Mouse (Mus musculus): ENCODE measurements at regions not wholly inside any gene's neighbourhood (a gene's known extent, or its start where the extent isn't known, plus 50 kb on each side); places are given as distances from the start of the nearest gene placed in this dataset.

GRCm38 (mm10) chr15:61599734-61600133 is 676.9 kb upstream of the A1bg start:
- 62% methylated on average over 6 of the region's 6 CpGs for WGBS
- Histone ChIP-seq H3K27me3 (ENCODE audit: control insufficient read depth, insufficient read depth, low read length) (no peaks in the 10 kb centered on the region), H3K4me3 (ENCODE audit: low read depth, low read length) (no peak overlapping the region), H3K4me2 (ENCODE audit: low read depth, low read length, severe bottlenecking) (no peak overlapping the region), H3K9me3 (ENCODE audit: control insufficient read depth, low read length) (no peaks in the 10 kb centered on the region), H3K4me1 (replicated peaks; ENCODE audit: control insufficient read depth, insufficient read depth, low read length) (no peaks in the 10 kb centered on the region), H3K27ac (ENCODE audit: low read depth, low read length) (no peak overlapping the region), H3K9ac (ENCODE audit: low read length) (no peak overlapping the region), H3K36me3 (ENCODE audit: control insufficient read depth, insufficient read depth, low read length) (no peaks in the 10 kb centered on the region)
- no peak for DNase-seq (ENCODE audit: low spot score)
- no peak for ATAC-seq (replicated peaks; ENCODE audit: low FRiP score)

- Histone ChIP-seq H3K4me2 (ENCODE audit: low read depth, low read length, severe bottlenecking) (no peak overlapping the region), H3K4me3 (ENCODE audit: low read depth, low read length) (no peak overlapping the region), H3K9ac (ENCODE audit: low read length) (no peak overlapping the region), H3K9me3 (ENCODE audit: control insufficient read depth, low read length) (no peaks in the 10 kb centered on the region), H3K27ac (ENCODE audit: low read depth, low read length) (no peak overlapping the region), H3K4me1 (replicated peaks; ENCODE audit: control insufficient read depth, insufficient read depth, low read length) (no peaks in the 10 kb centered on the region), H3K36me3 (ENCODE audit: control insufficient read depth, insufficient read depth, low read length) (no peaks in the 10 kb centered on the region), H3K27me3 (ENCODE audit: control insufficient read depth, insufficient read depth, low read length) (no peaks in the 10 kb centered on the region)
- ATAC-seq (replicated peaks; ENCODE audit: low FRiP score) (no peak), DNase-seq (ENCODE audit: low spot score) (no peak)
- WGBS: 77% methylated on average over 4 of the region's 4 CpGs
Observed at GRCm38 (mm10) chr15:61596318-61596717, 673.5 kb upstream of the A1bg start.

DNA sequence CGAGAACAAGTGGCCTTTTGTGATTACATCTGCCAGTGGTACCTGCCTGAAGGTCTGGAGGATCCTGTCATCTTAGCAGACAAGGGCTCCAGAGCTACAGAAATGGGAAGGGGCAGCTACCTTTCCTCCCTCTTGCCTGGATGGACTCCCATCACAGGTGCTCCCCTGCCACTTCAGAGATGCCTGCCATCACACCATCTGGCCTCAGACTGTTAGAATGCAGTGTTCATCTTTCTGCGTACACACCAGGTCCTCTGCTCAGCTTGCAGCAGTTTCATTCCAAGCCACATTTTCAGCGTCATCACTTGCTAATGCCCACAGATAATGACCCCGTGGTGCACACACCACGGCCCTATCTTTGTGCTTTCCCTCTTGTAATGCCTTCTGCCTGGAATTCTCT is 666.1 kb upstream of the A1bg start:
- no peak overlapping the region for H3K9ac ChIP-seq (ENCODE audit: low read length)
- no peaks in the 10 kb centered on the region for H3K36me3 ChIP-seq (ENCODE audit: control insufficient read depth, insufficient read depth, low read length)
- WGBS: 89% methylated on average over 5 of the region's 5 CpGs
- H3K9me3 ChIP-seq (ENCODE audit: control insufficient read depth, low read length): no peaks in the 10 kb centered on the region
- DNase-seq (ENCODE audit: low spot score) (no peak), ATAC-seq (replicated peaks; ENCODE audit: low FRiP score) (no peak)
- no peaks in the 10 kb centered on the region for H3K27me3 ChIP-seq (ENCODE audit: control insufficient read depth, insufficient read depth, low read length)
- no peak overlapping the region for H3K4me2 ChIP-seq (ENCODE audit: low read depth, low read length, severe bottlenecking)
- H3K4me3 ChIP-seq (ENCODE audit: low read depth, low read length): no peak overlapping the region
- H3K4me1 ChIP-seq (replicated peaks; ENCODE audit: control insufficient read depth, insufficient read depth, low read length): no peaks in the 10 kb centered on the region
- no peak overlapping the region for H3K27ac ChIP-seq (ENCODE audit: low read depth, low read length)

DNA sequence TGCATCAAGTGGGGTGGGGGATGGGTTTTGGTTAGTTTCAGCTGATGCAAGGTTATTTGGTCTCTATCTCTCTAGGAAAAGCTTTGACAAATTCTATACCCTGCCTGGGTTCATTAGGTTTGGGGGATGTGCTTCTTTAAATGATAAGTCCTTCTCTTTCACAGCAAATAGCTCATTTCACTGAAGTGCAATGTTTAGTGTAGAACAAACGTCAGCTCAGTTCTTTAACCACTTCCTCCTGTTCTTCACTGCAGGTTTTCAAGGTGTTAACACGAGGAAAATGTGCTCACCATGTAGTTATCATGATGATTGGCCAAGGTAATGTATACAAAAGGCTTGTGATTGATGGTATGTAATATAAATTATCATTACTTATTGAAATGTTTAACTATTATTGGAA is 659.5 kb upstream of the A1bg start:
- Histone ChIP-seq H3K36me3 (ENCODE audit: control insufficient read depth, insufficient read depth, low read length) (no peaks in the 10 kb centered on the region), H3K9me3 (ENCODE audit: control insufficient read depth, low read length) (no peaks in the 10 kb centered on the region), H3K9ac (ENCODE audit: low read length) (no peak overlapping the region), H3K27me3 (ENCODE audit: control insufficient read depth, insufficient read depth, low read length) (no peaks in the 10 kb centered on the region), H3K27ac (ENCODE audit: low read depth, low read length) (no peak overlapping the region), H3K4me3 (ENCODE audit: low read depth, low read length) (no peak overlapping the region), H3K4me2 (ENCODE audit: low read depth, low read length, severe bottlenecking) (no peak overlapping the region), H3K4me1 (replicated peaks; ENCODE audit: control insufficient read depth, insufficient read depth, low read length) (no peaks in the 10 kb centered on the region)
- WGBS: 79% methylated on average over 2 of the region's 2 CpGs
- ATAC-seq (replicated peaks; ENCODE audit: low FRiP score) (no peak), DNase-seq (ENCODE audit: low spot score) (no peak)

GRCm38 (mm10) chr15:61563347-61563746 is 640.5 kb upstream of the A1bg start:
- ATAC-seq (replicated peaks; ENCODE audit: low FRiP score) (no peak), DNase-seq (ENCODE audit: low spot score) (no peak)
- Histone ChIP-seq H3K9ac (ENCODE audit: low read length) (no peak overlapping the region), H3K27ac (ENCODE audit: low read depth, low read length) (no peak overlapping the region), H3K4me3 (ENCODE audit: low read depth, low read length) (no peak overlapping the region), H3K9me3 (ENCODE audit: control insufficient read depth, low read length) (no peaks in the 10 kb centered on the region), H3K4me2 (ENCODE audit: low read depth, low read length, severe bottlenecking) (no peak overlapping the region), H3K36me3 (ENCODE audit: control insufficient read depth, insufficient read depth, low read length) (no peaks in the 10 kb centered on the region), H3K27me3 (ENCODE audit: control insufficient read depth, insufficient read depth, low read length) (no peaks in the 10 kb centered on the region), H3K4me1 (replicated peaks; ENCODE audit: control insufficient read depth, insufficient read depth, low read length) (no peaks in the 10 kb centered on the region)

GRCm38 (mm10) chr15:61562252-61562651 is 639.4 kb upstream of the A1bg start:
- no peak overlapping the region for H3K9ac ChIP-seq (ENCODE audit: low read length)
- DNase-seq (ENCODE audit: low spot score) (no peak), ATAC-seq (replicated peaks; ENCODE audit: low FRiP score) (no peak)
- no peaks in the 10 kb centered on the region for H3K9me3 ChIP-seq (ENCODE audit: control insufficient read depth, low read length)
- no peak overlapping the region for H3K4me2 ChIP-seq (ENCODE audit: low read depth, low read length, severe bottlenecking)
- WGBS: 40% methylated on average over 2 of the region's 2 CpGs
- H3K36me3 ChIP-seq (ENCODE audit: control insufficient read depth, insufficient read depth, low read length): no peaks in the 10 kb centered on the region
- H3K4me3 ChIP-seq (ENCODE audit: low read depth, low read length): no peak overlapping the region
- no peaks in the 10 kb centered on the region for H3K4me1 ChIP-seq (replicated peaks; ENCODE audit: control insufficient read depth, insufficient read depth, low read length)
- no peak overlapping the region for H3K27ac ChIP-seq (ENCODE audit: low read depth, low read length)
- no peaks in the 10 kb centered on the region for H3K27me3 ChIP-seq (ENCODE audit: control insufficient read depth, insufficient read depth, low read length)

GRCm38 (mm10) chr15:61553908-61554307 is 631.1 kb upstream of the A1bg start:
- DNase-seq (ENCODE audit: low spot score) (no peak), ATAC-seq (replicated peaks; ENCODE audit: low FRiP score) (no peak)
- H3K4me1 ChIP-seq (replicated peaks; ENCODE audit: control insufficient read depth, insufficient read depth, low read length): no peaks in the 10 kb centered on the region
- no peak overlapping the region for H3K4me3 ChIP-seq (ENCODE audit: low read depth, low read length)
- H3K9ac ChIP-seq (ENCODE audit: low read length): no peak overlapping the region
- H3K4me2 ChIP-seq (ENCODE audit: low read depth, low read length, severe bottlenecking): no peak overlapping the region
- 86% methylated on average over 2 of the region's 2 CpGs for WGBS
- no peaks in the 10 kb centered on the region for H3K9me3 ChIP-seq (ENCODE audit: control insufficient read depth, low read length)
- H3K27me3 ChIP-seq (ENCODE audit: control insufficient read depth, insufficient read depth, low read length): no peaks in the 10 kb centered on the region
- H3K27ac ChIP-seq (ENCODE audit: low read depth, low read length): no peak overlapping the region
- H3K36me3 ChIP-seq (ENCODE audit: control insufficient read depth, insufficient read depth, low read length): no peaks in the 10 kb centered on the region

GRCm38 (mm10) chr15:61553081-61553680 is 630.4 kb upstream of the A1bg start:
- H3K36me3 ChIP-seq (ENCODE audit: control insufficient read depth, insufficient read depth, low read length): no peaks in the 10 kb centered on the region
- no peak overlapping the region for H3K9ac ChIP-seq (ENCODE audit: low read length)
- no peaks in the 10 kb centered on the region for H3K9me3 ChIP-seq (ENCODE audit: control insufficient read depth, low read length)
- DNase-seq (ENCODE audit: low spot score) (no peak), ATAC-seq (replicated peaks; ENCODE audit: low FRiP score) (no peak)
- WGBS: 52% methylated on average over 8 of the region's 8 CpGs
- H3K4me2 ChIP-seq (ENCODE audit: low read depth, low read length, severe bottlenecking): no peak overlapping the region
- H3K27me3 ChIP-seq (ENCODE audit: control insufficient read depth, insufficient read depth, low read length): no peaks in the 10 kb centered on the region
- H3K4me1 ChIP-seq (replicated peaks; ENCODE audit: control insufficient read depth, insufficient read depth, low read length): no peaks in the 10 kb centered on the region
- no peak overlapping the region for H3K4me3 ChIP-seq (ENCODE audit: low read depth, low read length)
- no peak overlapping the region for H3K27ac ChIP-seq (ENCODE audit: low read depth, low read length)

DNA sequence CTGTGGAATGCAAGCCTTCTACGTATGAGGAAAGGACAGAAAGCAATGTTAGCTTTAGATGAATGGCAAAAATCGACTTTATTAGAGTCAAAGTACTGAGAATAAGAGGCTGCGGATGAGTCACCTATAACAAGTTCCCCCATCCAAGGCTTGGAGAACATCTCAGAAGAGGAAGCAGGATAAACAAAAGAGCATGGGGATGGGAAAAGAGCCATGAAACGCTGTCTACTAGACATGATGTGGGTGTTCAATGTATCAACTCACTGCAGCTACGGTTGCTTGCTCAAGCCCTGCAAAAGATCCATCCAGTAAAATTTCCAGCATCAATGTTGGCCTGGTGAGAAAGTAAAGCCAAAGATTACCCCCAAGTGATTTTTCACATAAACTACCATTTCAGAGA is 628.4 kb upstream of the A1bg start:
- H3K27ac ChIP-seq (ENCODE audit: low read depth, low read length): no peak overlapping the region
- no peaks in the 10 kb centered on the region for H3K27me3 ChIP-seq (ENCODE audit: control insufficient read depth, insufficient read depth, low read length)
- DNase-seq (ENCODE audit: low spot score): no peak
- no peak overlapping the region for H3K4me3 ChIP-seq (ENCODE audit: low read depth, low read length)
- no peaks in the 10 kb centered on the region for H3K9me3 ChIP-seq (ENCODE audit: control insufficient read depth, low read length)
- H3K36me3 ChIP-seq (ENCODE audit: control insufficient read depth, insufficient read depth, low read length): no peaks in the 10 kb centered on the region
- WGBS: 86% methylated on average over 5 of the region's 5 CpGs
- no peak for ATAC-seq (replicated peaks; ENCODE audit: low FRiP score)
- H3K9ac ChIP-seq (ENCODE audit: low read length): no peak overlapping the region
- H3K4me2 ChIP-seq (ENCODE audit: low read depth, low read length, severe bottlenecking): no peak overlapping the region
- H3K4me1 ChIP-seq (replicated peaks; ENCODE audit: control insufficient read depth, insufficient read depth, low read length): no peaks in the 10 kb centered on the region

All from forebrain, embryonic 11.5 days (tissue).